Mouse (Mus musculus) heart, adult 11 months (tissue): ENCODE data around the gene Tespa1.
"Not testable (repeated sequence)": the region's sequence is repeated elsewhere in the genome, so short reads cannot be mapped to it uniquely, and the experiment has no call there.

Experiments used
- DNase-seq: peaks from one replicate; pipeline ENCODE4 v3.0.0; 2022

Tespa1 gene

DNA sequence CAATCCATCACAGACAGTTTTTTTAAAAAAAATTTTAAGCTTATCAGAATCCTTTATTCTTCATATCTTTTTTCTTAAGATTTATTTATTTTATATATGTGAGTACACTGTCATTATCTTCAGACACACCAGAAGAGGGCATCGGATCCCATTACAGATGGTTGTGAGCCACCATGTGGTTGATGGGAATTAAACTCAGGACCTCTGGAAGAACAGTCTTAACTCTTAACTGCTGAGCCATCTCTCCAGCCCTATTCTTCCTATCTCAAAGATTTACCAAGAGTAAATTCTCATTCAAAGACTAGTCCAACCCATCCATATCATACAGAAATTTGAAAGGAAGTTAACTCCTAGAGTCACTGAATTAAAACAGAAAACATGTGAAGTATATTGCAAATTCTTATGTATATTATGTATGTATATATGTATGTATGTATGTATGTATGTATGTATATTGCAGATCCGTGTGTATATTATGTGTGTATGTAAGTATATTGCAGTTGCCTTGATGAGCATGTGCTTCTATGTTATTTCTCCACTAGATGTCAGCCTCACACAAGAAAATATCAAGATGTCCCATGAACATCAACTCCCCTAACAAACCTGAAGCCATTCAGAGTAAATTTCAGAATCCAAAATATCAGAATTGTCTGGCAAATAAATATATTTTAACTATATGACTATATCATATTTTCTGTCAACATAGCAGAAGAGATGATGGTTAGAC is 40.9 kb downstream of the Tespa1 start:
- DNase-seq, result no peak

DNA sequence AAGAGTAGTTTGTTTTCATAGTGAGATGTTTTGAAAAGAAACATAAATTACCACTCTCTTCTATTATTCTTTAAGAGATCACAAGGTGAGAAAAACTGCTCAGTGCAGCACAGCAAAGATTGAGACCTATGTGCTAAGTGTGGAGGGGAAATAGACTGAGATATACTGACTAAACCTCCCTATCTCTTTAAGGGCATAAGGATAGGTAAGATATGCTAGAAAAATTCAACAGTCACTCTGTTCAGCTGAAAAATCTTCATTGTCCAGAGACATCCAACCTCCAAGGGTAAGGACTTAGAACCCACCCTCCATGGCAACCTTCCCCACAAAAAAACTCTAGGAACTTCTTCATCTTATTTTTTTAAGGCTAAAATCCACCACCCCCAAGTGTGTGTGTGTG is 42.1 kb downstream of the Tespa1 start:
- no peak for DNase-seq

DNA sequence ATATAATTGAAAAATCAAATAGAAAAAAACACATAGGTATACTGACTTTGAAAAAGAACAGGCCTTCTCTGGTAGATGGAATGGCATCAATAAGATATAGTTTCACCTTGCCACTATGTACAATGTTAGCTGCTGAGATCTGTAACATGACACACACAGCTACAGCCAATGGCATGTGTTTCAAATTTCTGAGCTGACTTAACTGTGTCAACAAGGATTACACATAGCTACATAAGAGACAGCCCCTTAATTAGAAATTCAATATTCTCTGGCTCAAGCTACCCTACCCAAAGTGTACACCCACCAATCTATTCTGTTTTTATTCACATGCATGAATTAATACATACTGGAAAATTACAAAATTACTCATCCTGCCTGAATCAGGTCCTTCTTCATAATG is 45.7 kb downstream of the Tespa1 start:
- DNase-seq, result no peak

DNA sequence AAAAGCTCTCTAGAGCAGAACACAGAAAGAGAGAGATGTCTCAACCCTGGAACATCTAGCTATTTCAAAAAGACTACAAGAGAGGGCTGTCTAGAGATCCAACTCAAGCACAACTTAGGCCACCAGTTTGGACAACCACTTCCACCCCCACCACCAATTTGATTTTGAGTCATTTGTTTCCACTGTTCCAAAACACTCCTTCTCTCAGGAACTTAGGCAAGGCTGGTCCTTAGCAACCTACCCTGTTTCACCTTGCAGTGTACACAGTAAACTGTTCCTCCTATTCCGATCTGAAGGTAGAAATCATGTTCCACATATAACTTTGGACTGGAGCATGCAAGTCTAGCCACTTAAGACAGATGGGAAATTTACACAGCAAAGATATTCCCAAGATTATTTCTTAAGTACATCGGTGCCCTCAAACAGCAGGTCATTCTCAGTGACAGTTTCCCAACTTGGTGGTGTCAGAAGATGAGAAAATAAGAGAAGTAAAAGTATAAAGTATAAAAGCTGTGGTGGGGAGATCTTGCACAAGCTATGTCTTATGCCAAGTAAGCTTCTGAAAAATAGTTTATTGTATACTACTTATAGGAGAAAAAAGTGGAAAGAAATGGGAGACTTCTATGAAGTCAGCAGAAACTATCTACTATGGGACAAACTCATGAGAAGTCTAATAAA is 47.5 kb downstream of the Tespa1 start:
- peak; percentile 16 for DNase-seq

DNA sequence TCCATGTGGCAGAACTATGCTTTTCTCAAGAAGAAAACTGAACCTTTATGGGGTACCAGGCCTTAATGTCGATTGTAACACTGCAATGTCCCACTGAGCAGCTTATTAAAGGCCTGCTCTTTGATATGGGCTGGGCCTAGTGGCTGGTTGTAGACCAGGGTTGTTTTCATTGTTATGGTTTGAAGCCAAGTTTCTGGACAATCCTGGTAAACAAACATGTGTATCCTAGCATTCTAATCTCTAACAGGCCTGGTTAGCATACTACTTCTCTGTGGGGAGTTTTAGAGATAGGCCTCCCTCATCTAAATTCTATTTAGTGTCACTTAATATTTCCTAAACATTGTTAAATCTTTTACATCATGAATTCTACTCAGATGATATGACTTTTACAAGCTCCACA is 49.0 kb downstream of the Tespa1 start:
- no peak for DNase-seq

DNA sequence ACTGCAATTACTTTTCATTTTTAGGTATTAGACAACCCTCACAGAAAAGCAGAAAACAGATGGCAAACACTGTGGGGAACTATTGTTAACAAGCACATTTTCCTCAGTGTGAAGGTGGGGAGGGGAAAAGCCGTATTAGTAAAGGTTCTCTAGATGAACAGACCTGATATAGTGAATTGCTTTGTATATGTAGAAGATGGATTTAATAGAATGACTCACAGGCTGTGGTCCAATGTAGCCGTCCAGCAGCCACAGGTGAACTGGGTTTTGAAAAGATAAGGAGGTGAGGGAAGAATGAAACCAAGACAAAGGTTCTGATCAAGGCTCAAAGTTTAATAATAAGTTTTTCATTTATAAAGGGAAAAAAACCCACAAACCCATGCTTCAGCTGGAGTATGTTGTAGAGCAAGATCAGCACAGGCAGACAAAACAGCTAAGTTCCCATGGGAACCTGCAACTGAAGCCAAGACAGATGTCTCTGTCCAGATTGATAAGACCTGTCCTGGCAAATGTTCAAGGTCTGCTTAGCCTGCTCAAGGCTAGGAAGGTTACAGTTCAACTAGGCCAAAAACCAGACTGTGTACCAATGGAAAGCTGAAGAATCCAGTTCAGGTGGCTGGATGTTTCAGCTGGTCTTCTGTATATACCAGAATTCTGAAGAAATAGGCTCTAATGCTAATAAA is 50.0 kb downstream of the Tespa1 start:
- DNase-seq, result no peak

DNA sequence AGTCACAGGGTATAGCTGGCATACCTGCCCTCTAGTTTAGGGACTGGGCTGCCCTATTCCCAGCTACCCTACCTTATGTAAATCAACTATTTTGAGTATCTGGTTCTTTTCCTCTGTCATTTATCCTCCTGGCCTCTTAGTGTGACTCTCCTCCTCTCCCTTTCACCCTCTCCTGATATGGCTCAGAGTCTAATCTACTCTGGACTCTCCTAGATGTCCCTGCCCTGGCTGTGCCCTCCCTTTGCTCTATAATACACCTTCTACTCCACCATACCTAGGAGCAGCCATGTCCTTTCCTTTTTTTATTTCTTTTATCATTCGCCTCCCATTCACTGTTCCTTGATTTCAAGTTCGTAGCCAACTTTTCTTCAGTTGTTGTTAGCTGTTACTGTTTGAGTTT is 52.5 kb downstream of the Tespa1 start:
- no peak for DNase-seq

DNA sequence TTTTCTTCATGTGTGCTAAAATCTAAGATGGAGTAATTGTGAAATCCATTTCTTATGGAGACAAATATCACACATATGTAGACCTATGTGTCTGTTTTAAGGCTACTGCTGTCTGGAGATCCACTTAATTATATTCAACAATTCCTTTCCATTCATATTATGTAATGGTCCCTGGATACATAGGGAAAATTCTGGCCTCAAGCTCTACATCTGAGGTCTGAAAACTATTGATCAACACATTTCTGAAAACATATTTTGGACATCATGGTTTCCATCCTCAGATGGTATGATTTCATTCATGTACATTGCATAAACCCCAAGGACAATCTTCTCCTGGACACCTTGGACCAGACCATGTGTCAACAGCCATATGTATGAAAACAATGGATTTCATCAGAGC is 71.6 kb downstream of the Tespa1 start, which contains the start of gene Vmn2r84:
Vmn2r84 (minus strand) TSS at position 101 of the 400 bp plus-strand sequence.
- no peak for DNase-seq

DNA sequence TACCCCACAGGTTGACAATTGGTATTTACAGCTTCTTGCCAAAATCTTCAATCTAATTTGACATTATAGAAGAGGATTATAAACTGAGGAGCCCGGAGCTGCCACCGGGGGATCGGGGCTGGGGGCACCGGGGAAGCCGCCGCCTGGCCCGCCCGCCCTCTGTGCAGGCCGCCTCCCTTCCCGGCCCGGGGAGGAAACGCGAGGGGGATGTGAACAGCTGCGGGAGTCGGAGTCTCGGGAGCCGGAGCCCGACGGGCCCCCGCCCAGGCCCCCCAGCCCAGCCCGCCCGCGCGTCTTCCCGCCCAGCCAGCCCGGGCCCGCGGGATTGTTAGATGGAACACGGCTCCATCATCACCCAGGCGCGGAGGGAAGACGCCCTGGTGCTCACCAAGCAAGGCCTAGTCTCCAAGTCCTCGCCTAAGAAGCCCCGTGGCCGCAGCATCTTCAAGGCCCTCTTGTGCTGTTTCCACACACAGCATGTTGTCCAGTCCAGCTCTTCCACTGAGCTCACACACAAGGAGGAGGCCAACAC is 89.6 kb downstream of the Tespa1 start:
- not testable (repeated sequence) for DNase-seq
